Comparison of ENCODE assay signal across 14 mouse cellular contexts in genomic region chr5:66086304-66086703, GRCm38 (mm10).
"Had no signal": no experiment of that assay in that cellular context is flagged by ENCODE, and none has a peak within 500 bp of the region (broad histone marks: within the 10 kb centered on the region; RNA-seq: fewer than 3 reads in every experiment).

No protein-coding gene starts in this region.

- H3K4me3 ChIP-seq: liver, embryonic 15.5 days; megakaryocyte, embryonic 14.5 days; midbrain, embryonic 12.5 days; midbrain, embryonic 15.5 days; neural tube, embryonic 12.5 days; stomach, embryonic 15.5 days had no signal

- DNase-seq: lung, adult 18-20 months; lung, postnatal 10 days; lung, postnatal 4 days; right cerebral cortex, postnatal 14 days; thymus, postnatal 25 days; thymus, postnatal 4 days had no signal

- H3K9ac ChIP-seq: liver, embryonic 15.5 days; lung, embryonic 14.5 days; midbrain, embryonic 12.5 days; midbrain, embryonic 15.5 days; neural tube, embryonic 12.5 days; stomach, embryonic 15.5 days had no signal

- H3K27ac ChIP-seq: liver, embryonic 15.5 days; midbrain, embryonic 12.5 days; midbrain, embryonic 15.5 days; neural tube, embryonic 12.5 days; stomach, embryonic 15.5 days; stomach, postnatal 0 days had no signal

- ATAC-seq: midbrain, embryonic 15.5 days had no signal

- H3K27me3 ChIP-seq: liver, embryonic 15.5 days; megakaryocyte, embryonic 14.5 days; midbrain, embryonic 12.5 days; midbrain, embryonic 15.5 days; neural tube, embryonic 12.5 days; stomach, embryonic 15.5 days had no signal

- H3K4me2 ChIP-seq: liver, embryonic 15.5 days; lung, embryonic 14.5 days; midbrain, embryonic 12.5 days; midbrain, embryonic 15.5 days; neural tube, embryonic 12.5 days; stomach, embryonic 15.5 days had no signal

- H3K9me3 ChIP-seq: liver, embryonic 15.5 days; megakaryocyte, embryonic 14.5 days; midbrain, embryonic 12.5 days; midbrain, embryonic 15.5 days; neural tube, embryonic 12.5 days; stomach, embryonic 15.5 days had no signal

- H3K36me3 ChIP-seq: liver, embryonic 15.5 days; midbrain, embryonic 12.5 days; midbrain, embryonic 15.5 days; neural tube, embryonic 12.5 days; stomach, embryonic 15.5 days had no signal

- H3K4me1 ChIP-seq: midbrain, embryonic 12.5 days; midbrain, embryonic 15.5 days; neural tube, embryonic 12.5 days had no signal
